Mouse (Mus musculus): Measurements from ENCODE around the gene Etv1.

Etv1 gene

GRCm38 (mm10) chr12:38779186-38779777 is at the start of gene Etv1:
Gene Etv1, plus strand, starts transcription at chr12:38779380.
- no peak for ATAC-seq (ENCODE audit: insufficient number of reproducible peaks, low FRiP score, low TSS enrichment)

- ATAC-seq (ENCODE audit: insufficient number of reproducible peaks, low FRiP score, low TSS enrichment): no peak
Observed at GRCm38 (mm10) chr12:38729661-38730060, 49.5 kb upstream of the Etv1 start.

GRCm38 (mm10) chr12:38730791-38731190 is 48.4 kb upstream of the Etv1 start:
- ATAC-seq (ENCODE audit: insufficient number of reproducible peaks, low FRiP score, low TSS enrichment): no peak

GRCm38 (mm10) chr12:38759322-38759721 is 19.9 kb upstream of the Etv1 start:
- no peak for ATAC-seq (ENCODE audit: insufficient number of reproducible peaks, low FRiP score, low TSS enrichment)

GRCm38 (mm10) chr12:38777316-38777715 is 1.9 kb upstream of the Etv1 start:
- ATAC-seq (ENCODE audit: insufficient number of reproducible peaks, low FRiP score, low TSS enrichment): no peak

GRCm38 (mm10) chr12:38777957-38778298 is 1.3 kb upstream of the Etv1 start:
- ATAC-seq (ENCODE audit: insufficient number of reproducible peaks, low FRiP score, low TSS enrichment): no peak

GRCm38 (mm10) chr12:38778299-38779075 is 693 bp upstream of the Etv1 start:
- ATAC-seq (ENCODE audit: insufficient number of reproducible peaks, low FRiP score, low TSS enrichment): peak; percentile 92

- ATAC-seq (ENCODE audit: insufficient number of reproducible peaks, low FRiP score, low TSS enrichment): peak; percentile 49; the same call in 1 of the 2 replicates
Observed at GRCm38 (mm10) chr12:38780006-38780954, 1.1 kb downstream of the Etv1 start.

GRCm38 (mm10) chr12:38780955-38781304 is 1.8 kb downstream of the Etv1 start:
- ATAC-seq (ENCODE audit: insufficient number of reproducible peaks, low FRiP score, low TSS enrichment): peak; percentile 23; the same call in 1 of the 2 replicates

- no peak for ATAC-seq (ENCODE audit: insufficient number of reproducible peaks, low FRiP score, low TSS enrichment)
Observed at GRCm38 (mm10) chr12:38781686-38782085, 2.5 kb downstream of the Etv1 start.

GRCm38 (mm10) chr12:38783291-38783690 is 4.1 kb downstream of the Etv1 start:
- ATAC-seq (ENCODE audit: insufficient number of reproducible peaks, low FRiP score, low TSS enrichment): no peak

GRCm38 (mm10) chr12:38784221-38784620 is 5.0 kb downstream of the Etv1 start:
- no peak for ATAC-seq (ENCODE audit: insufficient number of reproducible peaks, low FRiP score, low TSS enrichment)

- ATAC-seq (ENCODE audit: insufficient number of reproducible peaks, low FRiP score, low TSS enrichment): 0 out of 2 replicates have a peak, but pooled peaks have one; percentile 46
Observed at GRCm38 (mm10) chr12:38786571-38786970, 7.4 kb downstream of the Etv1 start.

- no peak for ATAC-seq (ENCODE audit: insufficient number of reproducible peaks, low FRiP score, low TSS enrichment)
Observed at GRCm38 (mm10) chr12:38787704-38788103, 8.5 kb downstream of the Etv1 start.

GRCm38 (mm10) chr12:38788621-38789020 is 9.4 kb downstream of the Etv1 start:
- ATAC-seq (ENCODE audit: insufficient number of reproducible peaks, low FRiP score, low TSS enrichment): peak; percentile 81

- no peak for ATAC-seq (ENCODE audit: insufficient number of reproducible peaks, low FRiP score, low TSS enrichment)
Observed at GRCm38 (mm10) chr12:38789789-38790355, 10.7 kb downstream of the Etv1 start.

- no peak for ATAC-seq (ENCODE audit: insufficient number of reproducible peaks, low FRiP score, low TSS enrichment)
Observed at GRCm38 (mm10) chr12:38793076-38793475, 13.9 kb downstream of the Etv1 start.

- no peak for ATAC-seq (ENCODE audit: insufficient number of reproducible peaks, low FRiP score, low TSS enrichment)
Observed at GRCm38 (mm10) chr12:38793697-38794096, 14.5 kb downstream of the Etv1 start.

GRCm38 (mm10) chr12:38807031-38807430 is 27.9 kb downstream of the Etv1 start:
- no peak for ATAC-seq (ENCODE audit: insufficient number of reproducible peaks, low FRiP score, low TSS enrichment)

GRCm38 (mm10) chr12:38812392-38812791 is 33.2 kb downstream of the Etv1 start:
- peak; percentile 69; the same call in 1 of the 2 replicates for ATAC-seq (ENCODE audit: insufficient number of reproducible peaks, low FRiP score, low TSS enrichment)
